Mouse (Mus musculus) erythroblast, adult 5-6 weeks (primary cell): ENCODE data around the gene Hnf1a. TPM values are rescaled to one million over a fixed set of nuclear protein-coding genes. Genes with fewer than 3 reads are reported as not detected.

Experiments
- ATAC-seq: replicated peaks from 2 replicates; pipeline ENCODE4 v1.8.0; 2016; ENCODE audit warnings: moderate number of reproducible peaks, mild to moderate bottlenecking, moderate TSS enrichment, inconsistent platforms; ENCODE audit not compliant: poor library complexity, low FRiP score, severe bottlenecking
- total RNA-seq, 2 experiments: library from RNA; stranded (forward) in 1 of 2; stranded (reverse) in 1 of 2; fragments of 150-400 nt in 1 of 2; fragments of 200-764, 138-1000 nt in 1 of 2; gene quantifications; 2 replicates each; pipeline versions ENCODE4 v1.2.3 to v1.2.4; 2015 to 2017; ENCODE audit warnings: low replicate concordance in 2 of 2

Hnf1a gene
- total RNA-seq, 2 experiments from 2014 or later: not detected

- no peak for ATAC-seq
These were observed 62.1 kb downstream of the Hnf1a start for GRCm38 (mm10) chr5:114908598-114909305.

GRCm38 (mm10) chr5:114902413-114902812, 68.5 kb downstream of the Hnf1a start:
- ATAC-seq: peak; percentile 73

Other genes with a start within 250 kb of the Hnf1a start
- gene Ankrd13a, start 196.4 kb downstream of the Hnf1a start, total RNA-seq (2015; ENCODE audit: low replicate concordance): 81.3 and 90.3 TPM in 2 replicates
- gene Ankrd13a, start 196.4 kb downstream of the Hnf1a start, total RNA-seq (2017; ENCODE audit: low replicate concordance): 83.4 and 98.1 TPM in 2 replicates
- gene Git2, start 195.6 kb downstream of the Hnf1a start, total RNA-seq (2015; ENCODE audit: low replicate concordance): 21.3 and 70.1 TPM in 2 replicates
- 20.7 and 57.7 TPM in 2 replicates for gene Git2, start 195.6 kb downstream of the Hnf1a start, total RNA-seq (2017; ENCODE audit: low replicate concordance)
- 16.7 and 24.8 TPM in 2 replicates for gene 1500011B03Rik, start 147.6 kb downstream of the Hnf1a start, total RNA-seq (2015; ENCODE audit: low replicate concordance)
- gene 1500011B03Rik, start 147.6 kb downstream of the Hnf1a start, total RNA-seq (2017; ENCODE audit: low replicate concordance): 2.4 and 10.7 TPM in 2 replicates
- not detected in 2 replicates for gene 4930519G04Rik, start 117.4 kb downstream of the Hnf1a start, total RNA-seq (2015; ENCODE audit: low replicate concordance)
- gene 4930519G04Rik, start 117.4 kb downstream of the Hnf1a start, total RNA-seq (2017; ENCODE audit: low replicate concordance): not detected in 2 replicates
- not detected in 2 replicates for gene Gm9936, start 112.4 kb downstream of the Hnf1a start, total RNA-seq (2015; ENCODE audit: low replicate concordance)
- gene Gm9936, start 112.4 kb downstream of the Hnf1a start, total RNA-seq (2017; ENCODE audit: low replicate concordance): not detected in 2 replicates
- 95.3 and 131 TPM in 2 replicates for gene Oasl2, start 74.2 kb downstream of the Hnf1a start, total RNA-seq (2015; ENCODE audit: low replicate concordance)
- gene Oasl2, start 74.2 kb downstream of the Hnf1a start, total RNA-seq (2017; ENCODE audit: low replicate concordance): 94.0 and 102 TPM in 2 replicates
- gene Oasl1, start 47.9 kb downstream of the Hnf1a start, total RNA-seq (2015; ENCODE audit: low replicate concordance): 3.6 and 4.8 TPM in 2 replicates
- gene Oasl1, start 47.9 kb downstream of the Hnf1a start, total RNA-seq (2017; ENCODE audit: low replicate concordance): 3.7 and 8.6 TPM in 2 replicates
- gene 2210016L21Rik, start 28.9 kb downstream of the Hnf1a start, total RNA-seq (2015; ENCODE audit: low replicate concordance): 0.77 and 6.5 TPM in 2 replicates
- 2.9 and 9.2 TPM in 2 replicates for gene 2210016L21Rik, start 28.9 kb downstream of the Hnf1a start, total RNA-seq (2017; ENCODE audit: low replicate concordance)
- gene Sppl3, start 40.0 kb upstream of the Hnf1a start, total RNA-seq (2015; ENCODE audit: low replicate concordance): 33.6 and 39.0 TPM in 2 replicates
- 57.8 and 59.4 TPM in 2 replicates for gene Sppl3, start 40.0 kb upstream of the Hnf1a start, total RNA-seq (2017; ENCODE audit: low replicate concordance)
- gene Gm10401, start 127.2 kb upstream of the Hnf1a start, total RNA-seq (2015; ENCODE audit: low replicate concordance): not detected in 2 replicates
- 1.1 TPM in 1 of 2 replicates, not detected in the other for gene Gm10401, start 127.2 kb upstream of the Hnf1a start, total RNA-seq (2017; ENCODE audit: low replicate concordance)
- 2.3 and 8.8 TPM in 2 replicates for gene Acads, start 148.3 kb upstream of the Hnf1a start, total RNA-seq (2015; ENCODE audit: low replicate concordance)
- 2.3 and 5.7 TPM in 2 replicates for gene Acads, start 148.3 kb upstream of the Hnf1a start, total RNA-seq (2017; ENCODE audit: low replicate concordance)
- 0.63 and 2.3 TPM in 2 replicates for gene Unc119b, start 163.9 kb upstream of the Hnf1a start, total RNA-seq (2015; ENCODE audit: low replicate concordance)
- gene Unc119b, start 163.9 kb upstream of the Hnf1a start, total RNA-seq (2017; ENCODE audit: low replicate concordance): 0.60 and 3.5 TPM in 2 replicates
- 43.5 and 51.9 TPM in 2 replicates for gene Mlec, start 187.1 kb upstream of the Hnf1a start, total RNA-seq (2015; ENCODE audit: low replicate concordance)
- gene Mlec, start 187.1 kb upstream of the Hnf1a start, total RNA-seq (2017; ENCODE audit: low replicate concordance): 34.8 and 42.3 TPM in 2 replicates
- gene Cabp1, start 223.3 kb upstream of the Hnf1a start, total RNA-seq (2015; ENCODE audit: low replicate concordance): 0.19 TPM in 1 of 2 replicates, not detected in the other
- not detected in 2 replicates for gene Cabp1, start 223.3 kb upstream of the Hnf1a start, total RNA-seq (2017; ENCODE audit: low replicate concordance)